Mouse (Mus musculus) forebrain, embryonic 16.5 days (tissue): Measurements from ENCODE around the gene Alkbh6. TPM values are rescaled to one million over a fixed set of nuclear protein-coding genes. Genes with fewer than 3 reads are reported as not detected.

Experiments used
- ATAC-seq: fragments of 200-750 bp; cut with Nextera tagmentation; 2 replicates; pipeline ENCODE4 v1.8.0; 2017; ENCODE audit warnings: mild to moderate bottlenecking, moderate library complexity
- H3K27ac ChIP-seq: fragments of 300-500 bp; sonication (generic); 2 replicates; pipeline ENCODE4 v1.5.1; 2014; ENCODE audit warnings: low read length, control low read depth
- H3K27me3 ChIP-seq: fragments of 300-500 bp; sonication (generic); replicated peaks from 2 replicates; pipeline ENCODE4 v1.6.1; 2014; ENCODE audit warnings: low read length; ENCODE audit not compliant: control insufficient read depth, insufficient read depth
- H3K36me3 ChIP-seq: fragments of 300-500 bp; sonication (generic); 2 replicates; pipeline ENCODE4 v1.6.1; 2014; ENCODE audit not compliant: control insufficient read depth, insufficient read depth
- H3K4me1 ChIP-seq: fragments of 300-500 bp; sonication (generic); replicated peaks from 2 replicates; pipeline ENCODE4 v1.6.1; 2014; ENCODE audit warnings: low read length; ENCODE audit not compliant: control insufficient read depth, insufficient read depth
- H3K4me2 ChIP-seq: fragments of 300-500 bp; sonication (generic); 2 replicates; pipeline ENCODE4 v1.6.1; 2014; ENCODE audit warnings: mild to moderate bottlenecking, low read length, control low read depth
- H3K4me3 ChIP-seq: fragments of 300-500 bp; sonication (generic); replicated peaks from 2 replicates; pipeline ENCODE4 v1.5.1; 2014; ENCODE audit warnings: mild to moderate bottlenecking, low read length, control low read depth
- H3K9ac ChIP-seq: fragments of 300-500 bp; sonication (generic); replicated peaks from 2 replicates; pipeline ENCODE4 v1.6.1; 2014; ENCODE audit warnings: low read depth, low read length, control low read depth
- H3K9me3 ChIP-seq: fragments of 300-500 bp; sonication (generic); 2 replicates; pipeline ENCODE4 v1.6.1; 2016; ENCODE audit warnings: low read length; ENCODE audit not compliant: control insufficient read depth
- WGBS: fragments of 180-500 bp; shearing (Covaris S2); extraction: QIAGEN DNeasy Blood & Tissue Kit; methylation state at CpG from one replicate; pipeline ENCODE4 v1.1.7; 2014; 5-methylcytosine and 5-hydroxymethylcytosine counted together
- polyA plus RNA-seq: library from polyadenylated mRNA; unstranded; fragments of >200 nt; fragmentation: Nextera tagmentation; extraction: Ambion mirVana; gene quantifications from 2 replicates; pipeline ENCODE4 v1.2.1, GENCODE M21; 2015

Alkbh6 gene
- polyA plus RNA-seq, 1 experiment from 2014 or later = 104 TPM

DNA sequence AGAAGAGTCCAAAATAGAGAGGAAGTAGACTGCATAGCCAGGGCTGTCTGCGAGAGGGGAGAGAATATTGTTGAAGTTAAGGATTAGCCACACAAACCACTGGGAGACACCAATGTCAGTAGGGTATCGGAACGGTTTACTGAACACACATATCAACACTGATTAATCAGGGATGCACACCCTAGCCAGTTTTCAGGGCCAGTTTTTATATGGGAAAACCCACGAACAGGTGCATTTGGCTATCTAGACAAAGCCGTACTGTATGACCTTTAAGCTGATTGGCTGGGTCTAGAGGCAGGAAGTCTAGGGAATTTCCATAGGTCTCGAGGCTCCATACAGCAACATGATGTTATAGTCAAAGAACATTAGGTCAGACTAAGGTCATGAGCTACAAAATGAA is 14.3 kb downstream of the Alkbh6 start:
- no peak overlapping the region; the same call in 1 of the 2 replicates for H3K4me3 ChIP-seq
- H3K9ac ChIP-seq = no peak overlapping the region
- H3K27me3 ChIP-seq = no peaks in the 10 kb centered on the region
- 35% methylated on average over 6 of the region's 6 CpGs for WGBS
- peaks cover 16% of the 10 kb centered on the region for H3K4me1 ChIP-seq
- H3K27ac ChIP-seq = no peak overlapping the region
- no peak for ATAC-seq
- H3K36me3 ChIP-seq = no peaks in the 10 kb centered on the region
- H3K4me2 ChIP-seq = peak overlapping the region; percentile 66
- H3K9me3 ChIP-seq = 0 out of 2 replicates have a peak, but pooled peaks cover 2% of the 10 kb centered on the region

GRCm38 (mm10) chr7:30323795-30324194 is 15.3 kb downstream of the Alkbh6 start, which contains the start of gene Sdhaf1:
Gene Sdhaf1 (minus strand): TSS chr7:30323895.
- Histone ChIP-seq H3K9me3 (0 out of 2 replicates have a peak, but pooled peaks cover 2% of the 10 kb centered on the region), H3K36me3 (no peaks in the 10 kb centered on the region), H3K9ac (no peak within 1 kb of the TSS), H3K4me1 (peaks cover 16% of the 10 kb centered on the region), H3K27me3 (no peaks in the 10 kb centered on the region), H3K4me2 (peak within 1 kb of the TSS; percentile 66), H3K4me3 (no peak within 1 kb of the TSS; the same call in 1 of the 2 replicates), H3K27ac (no peak within 1 kb of the TSS)
- WGBS = 77% methylated on average over 3 of the region's 3 CpGs
- ATAC-seq = no peak

GRCm38 (mm10) chr7:30324300-30324944 is 15.9 kb downstream of the Alkbh6 start:
- H3K27me3 ChIP-seq = no peaks in the 10 kb centered on the region
- H3K36me3 ChIP-seq = no peaks in the 10 kb centered on the region
- no peak overlapping the region for H3K4me3 ChIP-seq
- H3K4me2 ChIP-seq = no peak overlapping the region
- H3K9ac ChIP-seq = no peak overlapping the region
- no peak for ATAC-seq
- H3K9me3 ChIP-seq = 0 out of 2 replicates have a peak, but pooled peaks cover 2% of the 10 kb centered on the region
- peaks cover 16% of the 10 kb centered on the region for H3K4me1 ChIP-seq
- WGBS = 89% methylated on average over 5 of the region's 5 CpGs
- no peak overlapping the region for H3K27ac ChIP-seq

DNA sequence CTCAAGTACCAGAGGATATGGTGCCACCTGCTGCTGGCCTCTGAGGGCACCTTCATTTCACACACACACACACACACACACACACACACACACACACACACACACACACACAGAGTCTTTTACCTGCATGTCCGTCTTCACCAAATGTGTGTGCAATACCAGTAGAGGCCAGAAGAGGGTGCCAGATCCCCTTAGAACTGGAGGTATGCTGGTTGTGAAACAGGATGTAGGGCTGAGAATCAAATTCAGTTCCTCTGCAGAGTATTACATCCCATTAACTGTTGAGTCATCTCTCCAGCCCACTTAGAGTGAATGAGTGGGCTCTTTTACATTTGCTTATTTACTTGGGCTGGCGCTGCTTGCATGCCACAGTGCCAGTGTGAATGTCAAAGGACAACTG is 16.8 kb downstream of the Alkbh6 start:
- H3K9ac ChIP-seq = no peak overlapping the region
- H3K9me3 ChIP-seq = 0 out of 2 replicates have a peak, but pooled peaks cover 2% of the 10 kb centered on the region
- no peak overlapping the region for H3K4me3 ChIP-seq
- H3K27ac ChIP-seq = no peak overlapping the region
- H3K4me1 ChIP-seq = peaks cover 16% of the 10 kb centered on the region
- no peak for ATAC-seq
- H3K27me3 ChIP-seq = no peaks in the 10 kb centered on the region
- H3K4me2 ChIP-seq = no peak overlapping the region
- H3K36me3 ChIP-seq = no peaks in the 10 kb centered on the region
- 44% methylated on average over 2 of the region's 2 CpGs for WGBS

- no peak overlapping the region for H3K4me3 ChIP-seq
- no peak overlapping the region for H3K27ac ChIP-seq
- H3K36me3 ChIP-seq = no peaks in the 10 kb centered on the region
- ATAC-seq = no peak
- no peaks in the 10 kb centered on the region for H3K27me3 ChIP-seq
- no peak overlapping the region for H3K9ac ChIP-seq
- 0 out of 2 replicates have a peak, but pooled peaks cover 2% of the 10 kb centered on the region for H3K9me3 ChIP-seq
- H3K4me1 ChIP-seq = peaks cover 8% of the 10 kb centered on the region
- H3K4me2 ChIP-seq = no peak overlapping the region
Measured at GRCm38 (mm10) chr7:30326427-30326826, 17.9 kb downstream of the Alkbh6 start.

- H3K27ac ChIP-seq = no peak overlapping the region
- H3K27me3 ChIP-seq = no peaks in the 10 kb centered on the region
- H3K4me3 ChIP-seq = no peak overlapping the region
- H3K9ac ChIP-seq = no peak overlapping the region
- peaks cover 9% of the 10 kb centered on the region for H3K4me1 ChIP-seq
- H3K36me3 ChIP-seq = no peaks in the 10 kb centered on the region
- no peak for ATAC-seq
- no peak overlapping the region for H3K4me2 ChIP-seq
- 55% methylated on average over 15 of the region's 15 CpGs for WGBS
- 0 out of 2 replicates have a peak, but pooled peaks cover 2% of the 10 kb centered on the region for H3K9me3 ChIP-seq
Measured at GRCm38 (mm10) chr7:30327140-30327539, 18.6 kb downstream of the Alkbh6 start.

GRCm38 (mm10) chr7:30328379-30328778 is 19.9 kb downstream of the Alkbh6 start:
- no peak overlapping the region for H3K9ac ChIP-seq
- H3K4me2 ChIP-seq = no peak overlapping the region
- H3K27ac ChIP-seq = no peak overlapping the region
- H3K9me3 ChIP-seq = 0 out of 2 replicates have a peak, but pooled peaks cover 2% of the 10 kb centered on the region
- 57% methylated on average over 10 of the region's 10 CpGs for WGBS
- ATAC-seq = no peak
- H3K4me1 ChIP-seq = peaks cover 8% of the 10 kb centered on the region
- H3K36me3 ChIP-seq = no peaks in the 10 kb centered on the region
- H3K4me3 ChIP-seq = no peak overlapping the region
- no peaks in the 10 kb centered on the region for H3K27me3 ChIP-seq

GRCm38 (mm10) chr7:30331887-30332286 is 23.4 kb downstream of the Alkbh6 start:
- H3K27me3 ChIP-seq = no peaks in the 10 kb centered on the region
- peak overlapping the region; percentile 25; the same call in 1 of the 2 replicates for H3K4me3 ChIP-seq
- no peaks in the 10 kb centered on the region for H3K9me3 ChIP-seq
- H3K4me1 ChIP-seq = peaks cover 25% of the 10 kb centered on the region
- H3K9ac ChIP-seq = no peak overlapping the region; the same call in 1 of the 2 replicates
- peak; percentile 91 for ATAC-seq
- H3K36me3 ChIP-seq = no peaks in the 10 kb centered on the region
- no peak overlapping the region for H3K27ac ChIP-seq
- H3K4me2 ChIP-seq = peak overlapping the region; percentile 50
- WGBS = 5% methylated on average over 13 of the region's 13 CpGs

GRCm38 (mm10) chr7:30332622-30333259 is 24.2 kb downstream of the Alkbh6 start:
- 58% methylated on average over 18 of the region's 18 CpGs for WGBS
- Histone ChIP-seq H3K9me3 (no peaks in the 10 kb centered on the region), H3K27ac (no peak overlapping the region), H3K4me3 (no peak overlapping the region), H3K9ac (no peak overlapping the region), H3K27me3 (no peaks in the 10 kb centered on the region), H3K4me1 (peaks cover 25% of the 10 kb centered on the region), H3K4me2 (no peak overlapping the region; the same call in 1 of the 2 replicates), H3K36me3 (no peaks in the 10 kb centered on the region)
- no peak for ATAC-seq
